Mouse (Mus musculus) MEL (cell line): Measurements from ENCODE around the gene Krtap5-4. TPM values are rescaled to one million over a fixed set of nuclear protein-coding genes. Genes with fewer than 3 reads are reported as not detected.

Experiments
- DNase-seq: peaks from one replicate; pipeline ENCODE4 v3.0.0; 2011; ENCODE audit warnings: low read depth, low spot score
- H3K27ac ChIP-seq: 2 replicates; pipeline ENCODE4 v1.5.1; 2012; ENCODE audit warnings: low read depth, mild to moderate bottlenecking, control low read depth, low read length, moderate library complexity; ENCODE audit not compliant: control insufficient read depth
- H3K27me3 ChIP-seq, 2 experiments: fragments of 150-350 bp in 1 of 2; sonication (generic) in 1 of 2; 2 replicates each; pipeline ENCODE4 v1.6.1; 2012; ENCODE audit warnings: low read length in 2 of 2, mild to moderate bottlenecking in 2 of 2, improper control_type of control experiment in 1 of 2, moderate library complexity in 1 of 2; ENCODE audit not compliant: insufficient read depth in 2 of 2, control insufficient read depth in 1 of 2
- H3K36me3 ChIP-seq, 2 experiments: 2 replicates each; pipeline ENCODE4 v1.6.1; 2012 to 2014; ENCODE audit warnings: low read length in 2 of 2, improper control_type of control experiment in 1 of 2, inconsistent platforms in 1 of 2, mild to moderate bottlenecking in 1 of 2; ENCODE audit not compliant: insufficient read depth in 2 of 2, control insufficient read depth in 1 of 2
- H3K4me1 ChIP-seq, 2 experiments: fragments of 150-350 bp in 1 of 2; sonication (generic) in 1 of 2; 2 replicates each; pipeline ENCODE4 v1.6.1; 2012; ENCODE audit warnings: low read length in 2 of 2, improper control_type of control experiment in 1 of 2, mild to moderate bottlenecking in 1 of 2; ENCODE audit not compliant: insufficient read depth in 2 of 2, control insufficient read depth in 1 of 2
- H3K4me3 ChIP-seq, 2 experiments: fragments of 150-350 bp in 1 of 2; sonication (generic) in 1 of 2; 2 replicates each; pipeline ENCODE4 v1.5.1; 2012; ENCODE audit warnings: low read depth in 2 of 2, low read length in 2 of 2, mild to moderate bottlenecking in 2 of 2, moderate library complexity in 2 of 2, control low read depth in 1 of 2, improper control_type of control experiment in 1 of 2; ENCODE audit not compliant: control insufficient read depth in 1 of 2, insufficient read depth in 1 of 2
- H3K79me2 ChIP-seq: 2 replicates; pipeline ENCODE4 v1.6.1; 2012; ENCODE audit warnings: mild to moderate bottlenecking, low read length, moderate library complexity; ENCODE audit not compliant: control insufficient read depth, poor library complexity, insufficient read depth
- H3K9ac ChIP-seq: 2 replicates; pipeline ENCODE4 v1.6.1; 2012; ENCODE audit warnings: low read depth, mild to moderate bottlenecking, control low read depth, low read length, moderate library complexity; ENCODE audit not compliant: control insufficient read depth, poor library complexity, severe bottlenecking
- H3K9me3 ChIP-seq: fragments of 150-350 bp; sonication (generic); replicated peaks from 2 replicates; pipeline ENCODE4 v1.6.1; 2012; ENCODE audit warnings: mild to moderate bottlenecking, low read length, improper control_type of control experiment, moderate library complexity; ENCODE audit not compliant: insufficient read depth
- BHLHE40 ChIP-seq: IDR thresholded peaks from 2 replicates; pipeline ENCODE4 v1.6.1; 2012; ENCODE audit warnings: low read depth, mild to moderate bottlenecking, inconsistent platforms, low read length, improper control_type of control experiment, borderline replicate concordance
- CHD2 ChIP-seq: IDR thresholded peaks from 2 replicates; pipeline ENCODE4 v1.6.1; 2011; ENCODE audit warnings: low read length, improper control_type of control experiment
- ETS1 ChIP-seq: IDR thresholded peaks from 2 replicates; pipeline ENCODE4 v1.6.1; 2012; ENCODE audit warnings: low read depth, mild to moderate bottlenecking, inconsistent platforms, low read length, improper control_type of control experiment, moderate library complexity
- GATA1 ChIP-seq: IDR thresholded peaks from 2 replicates; pipeline ENCODE4 v1.6.1; 2011; ENCODE audit warnings: low read depth, low read length, improper control_type of control experiment
- JUND ChIP-seq: IDR thresholded peaks from 2 replicates; pipeline ENCODE4 v1.6.1; 2011; ENCODE audit warnings: low read depth, mild to moderate bottlenecking, improper control_type of control experiment, low read length
- KAT2A ChIP-seq: conservative IDR thresholded peaks from 2 replicates; pipeline ENCODE4 v1.6.1; 2012; ENCODE audit warnings: low read depth, low read length, improper control_type of control experiment, inconsistent platforms
- MAX ChIP-seq: IDR thresholded peaks from 2 replicates; pipeline ENCODE4 v1.6.1; 2011; ENCODE audit warnings: low read length, improper control_type of control experiment
- MYC ChIP-seq: IDR thresholded peaks from 2 replicates; pipeline ENCODE4 v1.6.1; 2011; ENCODE audit warnings: low read depth, mild to moderate bottlenecking, low read length, improper control_type of control experiment, moderate library complexity
- NELFE ChIP-seq: IDR thresholded peaks from 2 replicates; pipeline ENCODE4 v1.6.1; 2011; ENCODE audit warnings: low read depth, low read length, improper control_type of control experiment
- POLR2AphosphoS2 ChIP-seq: IDR thresholded peaks from 2 replicates; pipeline ENCODE4 v1.6.1; 2011; ENCODE audit warnings: low read length, improper control_type of control experiment
- SIN3A ChIP-seq: IDR thresholded peaks from 2 replicates; pipeline ENCODE4 v1.6.1; 2012; ENCODE audit warnings: low read length, improper control_type of control experiment, inconsistent platforms
- TAL1 ChIP-seq: IDR thresholded peaks from 2 replicates; pipeline ENCODE4 v1.6.1; 2012; ENCODE audit warnings: mild to moderate bottlenecking, inconsistent platforms, low read length, moderate library complexity, mixed read lengths
- TBP ChIP-seq: IDR thresholded peaks from 2 replicates; pipeline ENCODE4 v1.8.0; 2011; ENCODE audit warnings: low read depth, low read length, improper control_type of control experiment
- TCF12 ChIP-seq: IDR thresholded peaks from 2 replicates; pipeline ENCODE4 v1.6.1; 2014; ENCODE audit warnings: low read depth, mild to moderate bottlenecking, inconsistent platforms, low read length, improper control_type of control experiment, moderate library complexity
- UBTF ChIP-seq: IDR thresholded peaks from 2 replicates; pipeline ENCODE4 v1.6.1; 2012; ENCODE audit warnings: low read depth, mild to moderate bottlenecking, inconsistent platforms, low read length, improper control_type of control experiment, moderate library complexity, borderline replicate concordance; ENCODE audit not compliant: insufficient read depth
- USF1 ChIP-seq: IDR thresholded peaks from 2 replicates; pipeline ENCODE4 v1.6.1; 2014; ENCODE audit warnings: low read depth, mild to moderate bottlenecking, inconsistent platforms, low read length, improper control_type of control experiment, moderate library complexity
- ZC3H11A ChIP-seq: IDR thresholded peaks from 2 replicates; pipeline ENCODE4 v1.6.1; 2012; ENCODE audit warnings: low read depth, mild to moderate bottlenecking, inconsistent platforms, low read length, improper control_type of control experiment
- ZKSCAN1 ChIP-seq: IDR thresholded peaks from 2 replicates; pipeline ENCODE4 v1.6.1; 2012; ENCODE audit warnings: low read depth, mild to moderate bottlenecking, inconsistent platforms, low read length, improper control_type of control experiment, moderate library complexity
- ZNF384 ChIP-seq: IDR thresholded peaks from 2 replicates; pipeline ENCODE4 v1.6.1; 2012; ENCODE audit warnings: low read depth, mild to moderate bottlenecking, inconsistent platforms, low read length, improper control_type of control experiment
- polyA plus RNA-seq, 2 experiments: library from polyadenylated mRNA; stranded (reverse) in 1 of 2; unstranded in 1 of 2; fragments of >175 nt in 1 of 2; fragments of >200 nt in 1 of 2; gene quantifications; 2 replicates each; pipeline versions ENCODE4 v1.2.1 to v1.2.4; 2012; ENCODE audit warnings: low replicate concordance in 2 of 2, low read depth in 1 of 2; ENCODE audit not compliant: insufficient read length in 2 of 2, insufficient read depth in 1 of 2, missing spikeins in 1 of 2
- total RNA-seq: library from RNA; depleted of rRNA; stranded (reverse); fragments of 300-350 nt; gene quantifications from 2 replicates; pipeline ENCODE4 v1.2.3, GENCODE M21; 2012

Krtap5-4 gene
- total and polyA plus RNA-seq, 3 experiments: not detected

GRCm38 (mm10) chr7:142326714-142327445 is 23.5 kb downstream of the Krtap5-4 start:
- Histone ChIP-seq H3K4me3 (no peak overlapping the region), H3K27ac (no peak overlapping the region), H3K4me1 (peaks cover 0 to 4% of the 10 kb centered on the region in 2 experiments; a peak in 1 of 4 replicates), H3K9ac (no peak overlapping the region), H3K27me3 (peaks cover 9 to 11% of the 10 kb centered on the region in 2 experiments), H3K36me3 (no peaks in the 10 kb centered on the region), H3K9me3 (no peaks in the 10 kb centered on the region), H3K79me2 (no peaks in the 10 kb centered on the region)
- DNase-seq: no peak
- TF ChIP-seq TAL1 (no peak), USF1 (no peak)

GRCm38 (mm10) chr7:142328507-142328906 is 25.2 kb downstream of the Krtap5-4 start:
- Histone ChIP-seq H3K79me2 (no peaks in the 10 kb centered on the region), H3K27me3 (peaks cover 9 to 11% of the 10 kb centered on the region in 2 experiments), H3K36me3 (no peaks in the 10 kb centered on the region), H3K9me3 (no peaks in the 10 kb centered on the region)
- TF ChIP-seq TCF12 (no peak), JUND (no peak), KAT2A (no peak), MAX (no peak), ZKSCAN1 (no peak), TBP (no peak), MYC (no peak)
- TF ChIP-seq, all 39 proteins: peak for 0
- Histone ChIP-seq H3K27ac (no peak overlapping the region), H3K4me3 (no peak overlapping the region), H3K4me1 (peaks cover 0 to 4% of the 10 kb centered on the region in 2 experiments; a peak in 1 of 4 replicates), H3K9ac (no peak overlapping the region)
- DNase-seq: no peak

GRCm38 (mm10) chr7:142330271-142330724 is 26.9 kb downstream of the Krtap5-4 start:
- TF ChIP-seq ZNF384: no peak
- no peak for TF ChIP-seq GATA1
- no peak for TF ChIP-seq USF1
- no peak for TF ChIP-seq NELFE
- TF ChIP-seq SIN3A: no peak
- no peak for TF ChIP-seq UBTF
- TF ChIP-seq CHD2: no peak
- TF ChIP-seq TCF12: no peak
- TF ChIP-seq KAT2A: no peak
- TF ChIP-seq POLR2AphosphoS2: no peak
- TF ChIP-seq ZC3H11A: no peak
- TF ChIP-seq TBP: no peak
- no peak for TF ChIP-seq BHLHE40
- no peak for TF ChIP-seq ETS1
- no peak for TF ChIP-seq ZKSCAN1
- TF ChIP-seq MYC: no peak
- no peak for DNase-seq
- H3K9me3 ChIP-seq: no peaks in the 10 kb centered on the region
- H3K4me1 ChIP-seq: peaks cover 0 to 4% of the 10 kb centered on the region in 2 experiments; a peak in 1 of 4 replicates
- no peaks in the 10 kb centered on the region for H3K36me3 ChIP-seq
- no peak overlapping the region for H3K27ac ChIP-seq
- no peak overlapping the region for H3K9ac ChIP-seq
- H3K27me3 ChIP-seq: peaks cover 8 to 9% of the 10 kb centered on the region in 2 experiments
- H3K4me3 ChIP-seq: no peak overlapping the region
- no peaks in the 10 kb centered on the region for H3K79me2 ChIP-seq
